Mouse (Mus musculus) frontal cortex, postnatal 25 days (tissue): Measurements from ENCODE around the gene Patz1.

Experiments used
- DNase-seq, 2 experiments: peaks; one replicate each; pipeline ENCODE4 v3.0.0; 2022; ENCODE audit warnings: low spot score in 2 of 2

The Patz1 gene

GRCm38 (mm10) chr11:3288521-3289301, at the start of gene Patz1:
Patz1 (plus strand) TSS chr11:3288874.
- DNase-seq, result peak in 1 of 2 experiments; percentile 25

DNA sequence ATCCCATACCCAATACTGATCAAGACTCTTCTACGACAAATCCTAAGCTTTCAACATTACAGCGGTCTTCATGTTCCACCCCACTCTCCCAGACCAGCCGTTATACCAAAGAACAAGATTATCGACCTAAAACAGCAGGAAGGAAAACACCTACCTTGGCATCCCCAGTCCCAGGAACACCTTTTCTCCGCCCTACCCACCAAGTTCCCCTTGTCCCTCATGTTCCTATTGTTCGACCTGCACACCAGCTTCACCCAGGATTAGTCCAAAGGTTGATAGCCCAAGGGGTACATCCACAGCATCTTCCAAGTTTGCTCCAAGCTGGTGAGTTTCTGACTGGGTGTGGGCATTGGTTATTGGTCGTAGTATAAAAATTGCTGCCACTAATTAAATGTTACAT, 46.3 kb upstream of the Patz1 start:
- no peak for DNase-seq

- no peak for DNase-seq
Observed at GRCm38 (mm10) chr11:3243771-3244170, 44.9 kb upstream of the Patz1 start.

DNA sequence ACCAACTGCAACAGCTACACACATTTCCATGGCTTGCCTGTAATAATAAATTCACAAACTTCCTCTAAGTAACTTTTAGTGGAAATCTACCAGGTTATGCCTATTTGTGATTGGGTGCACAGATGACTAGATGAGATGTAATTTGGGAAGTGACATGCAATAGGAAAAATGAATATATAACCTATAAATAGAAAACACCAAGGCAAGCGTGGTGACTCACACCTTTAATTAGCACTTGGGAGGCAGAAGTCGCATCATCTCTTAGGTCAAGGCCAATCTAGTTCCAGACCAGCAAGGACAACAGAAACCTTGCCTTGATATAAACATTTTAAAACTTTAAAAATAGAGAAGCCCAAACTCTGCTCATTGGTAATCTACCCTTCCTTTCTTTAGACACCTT, 41.3 kb upstream of the Patz1 start:
- no peak for DNase-seq

- no peak for DNase-seq
Observed at GRCm38 (mm10) chr11:3259537-3259936, 29.1 kb upstream of the Patz1 start.

DNA sequence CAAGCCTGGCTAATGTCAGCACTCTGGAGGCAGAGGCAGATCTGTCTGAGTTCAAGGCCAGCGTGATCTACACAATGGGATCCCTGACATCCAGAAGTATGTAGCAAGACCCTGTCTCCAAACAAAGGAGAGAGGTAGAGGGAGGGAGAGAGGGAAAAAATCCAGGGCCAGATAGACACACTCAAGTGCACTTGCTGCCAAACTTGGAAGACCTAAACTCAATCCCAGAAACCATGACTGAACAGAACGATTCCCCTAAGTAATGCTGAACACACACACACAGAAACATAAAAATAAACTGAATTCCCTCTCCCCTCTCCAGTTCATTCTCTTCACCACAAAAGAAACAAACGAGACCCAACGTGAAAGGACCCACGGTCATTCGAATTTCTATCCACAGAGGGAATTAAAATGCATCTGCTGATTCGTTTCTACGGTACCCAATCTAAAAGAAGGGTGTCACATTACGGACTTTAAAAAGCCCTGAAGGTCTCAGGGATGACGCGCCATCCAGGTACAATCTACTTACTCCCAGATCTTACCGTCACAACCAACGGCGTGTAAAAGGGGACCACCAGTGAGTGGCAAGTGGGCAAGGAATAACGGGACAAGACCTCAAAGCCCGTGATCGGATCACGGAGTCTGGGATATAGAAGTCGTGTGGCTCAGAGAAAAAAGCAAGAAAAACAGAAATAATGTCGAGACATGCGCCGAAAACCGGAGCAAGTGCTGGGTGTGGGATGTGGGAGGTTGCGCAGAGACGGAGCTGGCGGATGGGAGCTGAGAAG, 23.2 kb upstream of the Patz1 start:
- no peak for DNase-seq

GRCm38 (mm10) chr11:3266079-3266685, 22.5 kb upstream of the Patz1 start, which contains the start of gene Drg1:
Drg1 (minus strand) TSS chr11:3266415.
- peak; percentile 77 to 87 for DNase-seq

DNA sequence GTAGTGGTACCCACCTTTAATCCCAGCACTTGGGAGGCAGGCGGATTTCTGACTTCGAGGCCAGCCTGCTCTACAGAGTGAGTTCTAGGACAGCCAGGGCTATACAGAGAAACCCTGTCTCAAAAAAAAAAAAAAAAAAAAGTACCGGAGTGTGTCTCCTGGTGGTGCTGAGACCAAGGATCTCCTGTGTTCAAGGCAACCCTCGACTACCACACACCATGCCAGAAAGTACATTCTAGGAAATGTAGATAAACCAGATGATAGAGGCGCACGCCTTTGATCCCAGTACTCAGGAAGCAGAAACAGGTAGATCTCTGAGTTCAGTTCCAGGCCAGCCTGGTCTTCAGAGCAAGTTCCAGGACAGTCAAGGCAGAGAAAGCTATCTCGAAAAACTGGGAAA, 21.5 kb upstream of the Patz1 start:
- DNase-seq, result no peak

- DNase-seq, result no peak
Observed at GRCm38 (mm10) chr11:3269241-3269640, 19.4 kb upstream of the Patz1 start.

DNA sequence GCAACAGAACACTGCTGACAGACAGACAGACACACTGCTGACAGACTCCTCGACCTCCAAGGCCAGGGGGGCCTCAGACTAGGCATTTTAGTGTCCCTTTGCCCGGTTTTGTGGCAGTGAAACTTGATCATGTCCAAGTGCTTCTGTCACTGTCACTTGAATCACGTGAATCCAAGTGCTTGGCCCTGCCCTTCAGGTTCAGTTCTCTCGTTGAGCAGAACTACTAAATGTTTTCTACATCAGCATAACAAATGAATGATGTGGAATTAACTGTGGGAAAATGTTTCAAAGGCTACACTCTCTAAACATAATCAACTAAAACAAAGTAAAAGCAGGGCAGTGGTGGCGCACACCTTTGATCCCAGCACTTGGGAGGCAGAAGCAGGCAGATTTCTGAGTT, 10.3 kb upstream of the Patz1 start:
- no peak for DNase-seq

DNA sequence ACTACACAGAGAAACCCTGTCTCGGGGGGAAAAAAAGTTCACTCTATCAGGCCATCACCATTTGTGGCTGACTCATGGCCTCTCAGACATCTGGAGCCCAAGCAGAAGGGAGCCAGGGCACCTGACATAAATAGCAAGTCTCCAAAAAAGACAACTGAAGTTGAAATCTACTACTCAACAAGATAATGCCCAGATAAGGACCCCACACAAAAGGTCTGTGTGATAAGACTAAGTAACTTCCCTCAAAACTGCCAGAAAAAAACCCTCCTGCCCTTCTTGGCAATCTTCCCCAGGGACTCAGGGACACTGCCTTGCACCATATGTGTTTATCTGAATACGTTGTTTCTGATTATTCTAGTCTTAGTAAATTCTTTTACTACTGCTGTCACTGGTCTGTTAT, 8.9 kb upstream of the Patz1 start:
- DNase-seq, result no peak

- no peak for DNase-seq
Observed at GRCm38 (mm10) chr11:3282887-3283286, 5.8 kb upstream of the Patz1 start.

GRCm38 (mm10) chr11:3283645-3284044, 5.0 kb upstream of the Patz1 start:
- DNase-seq, result no peak

DNA sequence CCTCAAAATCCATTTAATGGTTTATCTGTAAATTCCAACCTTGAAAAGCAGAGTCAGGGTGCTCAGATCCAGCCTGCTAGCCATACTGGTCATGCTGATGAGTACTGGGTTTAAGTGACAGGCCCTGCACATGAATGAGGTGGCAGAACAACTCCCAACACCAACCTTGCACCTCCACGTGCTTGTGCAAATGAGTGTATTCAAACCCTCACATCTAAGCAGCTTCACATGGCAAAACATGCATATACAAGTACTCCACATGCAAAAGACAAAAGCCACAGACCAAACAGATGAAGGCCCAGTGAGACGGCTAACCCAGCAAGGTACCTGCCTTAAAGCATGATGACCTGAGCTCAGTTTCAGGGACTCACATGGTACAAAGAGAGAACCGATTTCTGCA, 2.7 kb upstream of the Patz1 start:
- no peak for DNase-seq

DNA sequence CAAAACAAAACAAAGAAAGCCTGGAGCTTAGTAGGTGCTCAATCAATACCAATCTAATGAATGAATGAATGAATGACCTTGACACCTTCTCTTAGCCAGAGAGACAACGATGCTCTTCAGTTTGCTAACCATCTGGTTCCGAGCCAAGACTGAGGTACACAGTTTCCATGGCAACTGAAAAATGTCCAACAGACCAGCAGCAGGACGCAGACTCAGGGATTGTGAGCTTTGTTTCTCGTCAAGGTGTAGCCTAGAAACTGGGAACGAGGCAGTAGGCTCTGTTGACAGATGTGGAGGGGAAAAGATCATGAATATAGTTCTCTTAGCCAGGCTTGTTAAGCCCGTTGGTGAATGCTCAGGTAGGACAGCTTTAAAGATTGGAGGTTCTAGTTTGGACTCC, 1.5 kb upstream of the Patz1 start:
- DNase-seq, result no peak

DNA sequence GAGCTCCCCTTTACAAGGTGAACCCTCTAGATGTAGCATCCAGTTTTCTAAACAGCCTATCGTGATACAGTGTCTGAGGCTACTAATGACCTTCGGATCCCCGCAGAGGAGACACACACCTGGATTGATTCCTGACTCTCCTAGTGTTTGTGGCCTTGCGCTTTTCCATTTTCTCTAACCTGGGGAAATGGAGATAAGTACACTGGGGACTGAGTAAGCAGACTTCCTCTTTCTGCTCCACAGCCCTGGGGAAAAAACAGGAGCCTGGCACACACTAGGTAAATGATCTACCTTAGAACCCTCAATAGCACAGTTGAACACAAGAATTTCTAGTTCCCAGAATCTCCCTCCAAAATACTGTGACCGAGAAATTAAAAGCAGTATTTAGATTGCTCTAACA, 753 bp upstream of the Patz1 start:
- DNase-seq, result no peak

GRCm38 (mm10) chr11:3289302-3289802, 678 bp downstream of the Patz1 start:
- peak in 1 of 2 experiments; percentile 27 for DNase-seq

DNA sequence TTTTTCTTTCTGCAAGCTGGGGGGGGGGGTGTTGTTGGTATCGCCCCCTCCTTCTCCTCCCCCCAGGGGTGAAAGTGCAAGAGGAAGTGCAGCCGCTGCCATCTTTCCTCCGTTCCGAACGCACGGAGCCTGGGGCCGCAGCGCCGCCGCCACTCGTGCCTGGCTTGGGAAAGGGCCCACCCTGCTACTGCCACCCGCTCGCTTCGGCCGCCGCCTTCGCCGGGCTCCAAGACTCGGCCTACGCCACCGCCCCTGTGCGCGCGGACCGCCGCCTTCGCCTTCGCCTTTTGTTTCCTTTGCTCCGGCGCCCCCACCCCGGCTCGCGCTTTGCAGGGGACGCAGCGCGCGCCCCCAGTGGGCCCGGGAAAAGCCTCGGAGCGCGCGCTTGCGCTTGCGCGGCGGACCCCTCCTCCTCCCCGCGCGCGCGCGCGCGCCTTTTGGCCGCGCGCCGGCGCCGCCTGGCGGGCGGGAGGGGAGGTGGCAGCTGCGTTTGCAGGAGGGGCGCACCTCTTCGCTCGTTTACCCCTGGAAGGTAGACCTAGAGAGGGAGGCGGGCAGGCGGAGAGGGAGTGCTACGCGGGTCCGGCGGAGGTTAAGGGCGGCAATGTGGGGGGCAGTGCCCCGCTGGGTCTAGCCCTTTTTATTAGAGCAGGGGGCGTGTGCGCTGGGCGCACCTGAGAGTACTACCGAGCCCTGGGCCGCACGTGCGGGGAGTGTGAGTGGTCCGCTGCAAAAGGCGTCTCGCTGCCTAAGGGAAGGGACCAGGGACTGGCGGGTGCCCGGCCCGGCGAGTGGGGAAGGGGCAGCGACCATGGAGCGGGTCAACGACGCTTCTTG, 1.3 kb downstream of the Patz1 start:
- peak; percentile 76 to 80 for DNase-seq

DNA sequence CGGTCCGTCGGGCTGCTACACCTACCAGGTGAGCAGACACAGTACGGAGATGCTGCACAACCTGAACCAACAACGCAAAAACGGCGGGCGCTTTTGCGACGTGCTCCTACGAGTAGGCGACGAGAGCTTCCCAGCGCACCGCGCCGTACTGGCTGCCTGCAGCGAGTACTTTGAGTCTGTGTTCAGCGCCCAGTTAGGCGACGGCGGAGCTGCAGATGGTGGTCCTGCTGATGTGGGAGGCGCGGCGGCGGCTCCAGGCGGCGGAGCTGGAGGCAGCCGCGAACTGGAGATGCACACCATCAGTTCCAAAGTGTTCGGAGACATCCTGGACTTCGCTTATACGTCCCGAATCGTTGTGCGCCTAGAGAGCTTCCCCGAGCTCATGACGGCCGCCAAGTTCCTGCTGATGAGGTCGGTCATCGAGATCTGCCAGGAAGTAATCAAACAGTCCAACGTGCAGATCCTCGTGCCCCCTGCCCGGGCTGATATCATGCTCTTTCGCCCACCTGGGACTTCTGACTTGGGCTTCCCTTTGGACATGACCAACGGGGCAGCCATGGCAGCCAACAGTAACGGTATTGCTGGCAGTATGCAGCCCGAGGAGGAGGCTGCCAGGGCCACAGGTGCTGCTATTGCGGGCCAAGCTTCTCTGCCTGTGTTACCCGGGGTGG, 2.1 kb downstream of the Patz1 start:
- peak; percentile 47 to 62 for DNase-seq

GRCm38 (mm10) chr11:3291311-3292061, 2.8 kb downstream of the Patz1 start:
- DNase-seq, result no peak
